Mouse (Mus musculus) stomach, postnatal 0 days (tissue): ENCODE data around the gene Mospd3.

Experiments used
- CTCF ChIP-seq: IDR thresholded peaks from 2 replicates; pipeline ENCODE4 v1.5.1; 2016; ENCODE audit warnings: antibody characterized with exemption, low read depth, mild to moderate bottlenecking, moderate library complexity
- EP300 ChIP-seq: optimal IDR thresholded peaks from 2 replicates; pipeline ENCODE3; 2016; ENCODE audit warnings: antibody characterized with exemption

GRCm38 (mm10) chr5:137607860-137608653, 7.2 kb upstream of the Mospd3 start:
- no peak for TF ChIP-seq CTCF
- TF ChIP-seq EP300, result no peak
